Mouse (Mus musculus): ENCODE measurements at regions not wholly inside any gene's neighbourhood (a gene's known extent, or its start where the extent isn't known, plus 50 kb on each side); places are given as distances from the start of the nearest gene placed in this dataset.

DNA sequence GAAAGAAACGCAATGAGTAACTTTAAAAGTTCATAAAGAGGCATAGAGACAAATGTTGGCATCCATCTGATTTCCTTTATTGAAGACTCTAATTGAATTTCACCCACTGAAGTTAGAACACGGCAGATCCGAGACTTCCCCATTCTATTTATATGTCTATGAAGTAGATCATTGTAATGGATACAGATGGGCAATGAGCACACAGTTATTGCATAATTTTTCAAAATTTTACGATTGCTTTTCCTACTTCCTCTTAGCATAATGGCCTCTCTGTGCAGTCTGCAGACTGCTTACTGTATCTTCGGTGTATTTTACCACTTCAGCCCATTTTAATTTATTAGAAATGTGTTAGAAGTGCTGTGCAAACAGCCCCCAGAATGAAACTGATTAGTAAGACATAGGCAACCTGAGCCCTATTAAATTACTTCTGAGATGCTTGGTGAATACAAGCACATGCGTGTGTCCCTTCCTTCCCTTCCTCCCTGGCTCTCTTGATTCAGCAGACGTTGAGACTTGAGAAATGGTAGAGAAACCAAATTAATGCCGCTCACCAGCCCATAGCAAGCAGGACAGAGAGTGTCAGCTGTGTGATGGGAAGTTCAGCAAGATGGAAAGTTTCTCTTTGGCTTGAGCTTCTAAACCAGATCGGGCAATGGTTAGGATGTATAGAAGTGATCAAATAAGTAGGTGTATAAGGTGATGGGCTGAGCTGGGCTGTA, 247.9 kb upstream of the Far2 start:
- DNase-seq (ENCODE audit: extremely low read depth), result no peak
- TF ChIP-seq RCOR1 (conservative IDR thresholded peaks at IDR 0.05; ENCODE audit: low read depth, low read length) (no peak), ELF1 (IDR thresholded peaks at IDR 0.05; ENCODE audit: low read depth, low read length) (no peak), ZNF384 (IDR thresholded peaks at IDR 0.05; ENCODE audit: low read depth, low read length) (no peak), MXI1 (IDR thresholded peaks at IDR 0.05; ENCODE audit: low read depth, low read length) (no peak), RAD21 (IDR thresholded peaks at IDR 0.05; ENCODE audit: low read depth, low read length) (no peak), GABPA (IDR thresholded peaks at IDR 0.05; ENCODE audit: insufficient replicate concordance, low read depth, low read length) (no peak), ZC3H11A (IDR thresholded peaks at IDR 0.05; ENCODE audit: low read depth, low read length) (no peak), POLR2AphosphoS2 (IDR thresholded peaks at IDR 0.05; ENCODE audit: low read depth, low read length) (no peak)
- Histone ChIP-seq H3K9ac (ENCODE audit: insufficient read depth, low read depth) (no peak overlapping the region), H3K27ac (ENCODE audit: insufficient read depth, low read depth) (no peak overlapping the region), H3K36me3 (replicated peaks in 1 of 2; ENCODE audit: control insufficient read depth in 1 of 2, insufficient read depth in 1 of 2, low read length in 1 of 2) (no peaks in the 10 kb centered on the region), H3K27me3 (replicated peaks) (no peaks in the 10 kb centered on the region), H3K4me3 (replicated peaks in 1 of 3; ENCODE audit: low read depth in 2 of 3, low read length in 2 of 3, poor library complexity in 1 of 3) (no peak overlapping the region), H3K79me2 (replicated peaks; ENCODE audit: control insufficient read depth, extremely low read depth, insufficient read depth, poor library complexity, severe bottlenecking) (no peaks in the 10 kb centered on the region), H3K9me3 (replicated peaks; ENCODE audit: low read length) (no peaks in the 10 kb centered on the region), H3K4me2 (ENCODE audit: insufficient read depth, low read depth, poor library complexity, severe bottlenecking) (peak overlapping the region; percentile 79), H3K4me1 (ENCODE audit: control insufficient read depth in 1 of 2, insufficient read depth in 2 of 2) (no peaks in the 10 kb centered on the region)
- dilution Hi-C loops (cut with MboI; ENCODE audit: extremely low pct_ligation_motif_present, extremely low pct_unique_long_range_greater_than_20kb, low sequenced_read_pairs), result no loop called here
- in situ Hi-C loops (cut with MboI; ENCODE audit: low pct_ligation_motif_present, low pct_unique_long_range_greater_than_20kb, low sequenced_read_pairs), result no loop called here

DNA sequence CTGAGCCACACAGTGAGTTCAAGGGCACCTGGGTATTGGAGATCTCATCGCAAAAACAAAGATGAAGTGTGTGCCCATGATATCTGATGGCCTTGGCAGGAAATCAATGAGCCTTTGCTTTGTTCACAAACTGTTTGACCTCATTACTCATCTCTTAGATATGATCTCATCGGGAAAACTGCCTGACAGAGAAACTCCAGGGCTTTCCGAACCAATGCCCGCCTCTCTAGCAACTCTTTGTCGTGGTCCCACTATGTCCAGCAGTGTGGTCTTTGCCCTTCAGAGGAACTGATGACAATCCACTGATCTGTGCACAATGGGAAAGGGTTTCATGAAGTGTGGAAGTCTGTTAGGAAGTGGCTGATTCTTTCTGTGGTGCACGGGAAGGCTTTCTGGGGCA, 247.2 kb upstream of the Far2 start:
- Histone ChIP-seq H3K27me3 (replicated peaks) (no peaks in the 10 kb centered on the region), H3K27ac (ENCODE audit: insufficient read depth, low read depth) (no peak overlapping the region), H3K9me3 (replicated peaks; ENCODE audit: low read length) (no peaks in the 10 kb centered on the region), H3K36me3 (replicated peaks in 1 of 2; ENCODE audit: control insufficient read depth in 1 of 2, insufficient read depth in 1 of 2, low read length in 1 of 2) (no peaks in the 10 kb centered on the region), H3K4me2 (ENCODE audit: insufficient read depth, low read depth, poor library complexity, severe bottlenecking) (no peak overlapping the region), H3K4me1 (ENCODE audit: control insufficient read depth in 1 of 2, insufficient read depth in 2 of 2) (no peaks in the 10 kb centered on the region), H3K79me2 (replicated peaks; ENCODE audit: control insufficient read depth, extremely low read depth, insufficient read depth, poor library complexity, severe bottlenecking) (no peaks in the 10 kb centered on the region), H3K4me3 (replicated peaks in 1 of 3; ENCODE audit: low read depth in 2 of 3, low read length in 2 of 3, poor library complexity in 1 of 3) (no peak overlapping the region), H3K9ac (ENCODE audit: insufficient read depth, low read depth) (no peak overlapping the region)
- no peak for DNase-seq (ENCODE audit: extremely low read depth)
- in situ Hi-C loops (cut with MboI; ENCODE audit: low pct_ligation_motif_present, low pct_unique_long_range_greater_than_20kb, low sequenced_read_pairs) (no loop called here), dilution Hi-C loops (cut with MboI; ENCODE audit: extremely low pct_ligation_motif_present, extremely low pct_unique_long_range_greater_than_20kb, low sequenced_read_pairs) (no loop called here)
- no peak for TF ChIP-seq SMC3 (IDR thresholded peaks at IDR 0.05; ENCODE audit: low read depth, low read length)
- no peak for TF ChIP-seq POLR2AphosphoS2 (IDR thresholded peaks at IDR 0.05; ENCODE audit: low read depth, low read length)
- TF ChIP-seq JUND (conservative IDR thresholded peaks at IDR 0.05; ENCODE audit: low read depth, low read length), result no peak
- TF ChIP-seq TCF12 (IDR thresholded peaks at IDR 0.05; ENCODE audit: low read depth, low read length), result no peak
- TF ChIP-seq MAX (IDR thresholded peaks at IDR 0.05; ENCODE audit: low read length), result no peak
- TF ChIP-seq NRF1 (IDR thresholded peaks at IDR 0.05; ENCODE audit: low read depth, low read length), result no peak
- no peak for TF ChIP-seq ZKSCAN1 (IDR thresholded peaks at IDR 0.05; ENCODE audit: borderline replicate concordance, low read depth, low read length)
- no peak for TF ChIP-seq CTCF (conservative IDR thresholded peaks at IDR 0.05 in 1 of 2, IDR thresholded peaks at IDR 0.05 in 1 of 2; ENCODE audit: low read depth in 2 of 2, low read length in 2 of 2)
- no peak for TF ChIP-seq UBTF (IDR thresholded peaks at IDR 0.05; ENCODE audit: low read depth, low read length)
- no peak for TF ChIP-seq ZC3H11A (IDR thresholded peaks at IDR 0.05; ENCODE audit: low read depth, low read length)
- TF ChIP-seq JUN (IDR thresholded peaks at IDR 0.05; ENCODE audit: insufficient read depth, low read depth, low read length), result no peak
- TF ChIP-seq ZNF384 (IDR thresholded peaks at IDR 0.05; ENCODE audit: low read depth, low read length), result no peak
- TF ChIP-seq KAT2A (IDR thresholded peaks at IDR 0.05; ENCODE audit: insufficient replicate concordance, low read length), result no peak
- TF ChIP-seq MAFK (IDR thresholded peaks at IDR 0.05; ENCODE audit: insufficient replicate concordance, low read length), result no peak
- TF ChIP-seq NELFE (IDR thresholded peaks at IDR 0.05; ENCODE audit: low read depth, low read length), result no peak
- no peak for TF ChIP-seq IRF4 (IDR thresholded peaks at IDR 0.05; ENCODE audit: low read depth, low read length)
- no peak for TF ChIP-seq SIN3A (IDR thresholded peaks at IDR 0.05; ENCODE audit: low read length)
- TF ChIP-seq RAD21 (IDR thresholded peaks at IDR 0.05; ENCODE audit: low read depth, low read length), result no peak
- no peak for TF ChIP-seq USF1 (IDR thresholded peaks at IDR 0.05; ENCODE audit: low read depth, low read length)
- no peak for TF ChIP-seq CHD2 (IDR thresholded peaks at IDR 0.05; ENCODE audit: low read length)

All from CH12.LX (cell line).